Mouse (Mus musculus) neural tube, embryonic 13.5 days (tissue): ENCODE measurements around the gene Cfap221. TPM values are rescaled to one million over a fixed set of nuclear protein-coding genes. Genes with fewer than 3 reads are reported as not detected.
A peak's percentile ranks its signal among the peaks of the same experiment; 100 is the strongest.

Experiments
- ATAC-seq: fragments of 200-750 bp; cut with Nextera tagmentation; 2 replicates; pipeline ENCODE4 v1.8.0; 2017; ENCODE audit warnings: low read depth, mild to moderate bottlenecking, moderate TSS enrichment, moderate library complexity
- H3K27ac ChIP-seq: fragments of 300-500 bp; sonication (generic); replicated peaks from 2 replicates; pipeline ENCODE4 v1.5.1; 2015; ENCODE audit warnings: moderate library complexity, mild to moderate bottlenecking, inconsistent platforms
- H3K27me3 ChIP-seq: fragments of 300-500 bp; sonication (generic); 2 replicates; pipeline ENCODE4 v1.6.1; 2015; ENCODE audit warnings: mild to moderate bottlenecking, inconsistent platforms
- H3K36me3 ChIP-seq: fragments of 300-500 bp; sonication (generic); 2 replicates; pipeline ENCODE4 v1.6.1; 2015; ENCODE audit warnings: mild to moderate bottlenecking, inconsistent platforms
- H3K4me1 ChIP-seq: fragments of 300-500 bp; sonication (generic); replicated peaks from 2 replicates; pipeline ENCODE4 v1.6.1; 2015; ENCODE audit warnings: inconsistent platforms
- H3K4me2 ChIP-seq: fragments of 300-500 bp; sonication (generic); 2 replicates; pipeline ENCODE4 v1.6.1; 2015; ENCODE audit warnings: inconsistent platforms, mild to moderate bottlenecking, moderate library complexity
- H3K4me3 ChIP-seq: fragments of 300-500 bp; sonication (generic); 2 replicates; pipeline ENCODE4 v1.5.1; 2015; ENCODE audit warnings: mild to moderate bottlenecking, inconsistent platforms
- H3K9ac ChIP-seq: fragments of 300-500 bp; sonication (generic); 2 replicates; pipeline ENCODE4 v1.6.1; 2015; ENCODE audit warnings: moderate library complexity, mild to moderate bottlenecking, inconsistent platforms
- H3K9me3 ChIP-seq: fragments of 300-500 bp; sonication (generic); 2 replicates; pipeline ENCODE4 v1.6.1; 2016; ENCODE audit warnings: inconsistent platforms
- WGBS: fragments of 180-500 bp; shearing (Covaris S2); methylation state at CpG from one replicate; pipeline ENCODE4 v1.1.7; 2015; 5-methylcytosine and 5-hydroxymethylcytosine counted together
- polyA plus RNA-seq: library from polyadenylated mRNA; unstranded; fragments of >200 nt; fragmentation: Nextera tagmentation; extraction: Ambion mirVana; gene quantifications from 2 replicates; pipeline ENCODE4 v1.2.1, GENCODE M21; 2015

Gene Cfap221
- polyA plus RNA-seq, result 0.32 TPM in 1 of 2 replicates, not detected in the other

DNA sequence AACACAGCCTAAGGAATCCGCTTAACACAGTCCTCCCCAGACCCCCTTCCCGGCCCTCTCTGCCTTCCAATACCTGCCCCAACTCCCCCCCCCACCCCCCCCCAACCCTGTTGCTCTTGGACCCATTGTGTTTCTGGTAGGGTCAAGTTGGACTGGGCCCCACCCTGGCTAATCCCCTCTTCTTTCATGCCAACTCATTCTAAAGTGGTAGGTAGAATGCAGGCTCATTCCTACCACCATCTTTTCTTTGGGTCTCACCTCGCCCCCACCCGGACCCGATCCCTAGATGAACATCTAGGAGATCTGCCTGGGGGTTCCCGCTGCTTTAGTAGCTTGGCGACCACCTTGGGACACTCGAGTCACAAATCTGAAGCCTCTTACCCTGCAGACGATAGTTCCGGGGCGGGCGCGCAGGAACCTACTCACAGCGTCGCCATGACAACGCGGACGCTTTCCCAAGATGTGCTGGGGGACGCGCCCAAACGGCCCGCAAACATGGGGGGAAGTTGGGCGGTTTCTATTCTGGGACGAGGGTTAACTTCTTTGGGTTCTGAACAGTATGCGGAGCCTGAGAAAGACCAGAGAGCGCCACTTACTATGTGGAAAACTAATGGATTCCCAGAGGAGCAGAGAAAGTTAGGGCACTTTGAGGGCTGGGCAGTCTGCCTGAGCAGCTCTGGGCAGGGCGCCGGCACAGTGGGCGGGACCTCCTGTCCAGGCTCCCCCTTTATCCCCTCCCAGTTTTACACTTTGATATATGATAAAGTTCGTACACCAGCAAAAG, at the start of gene Cfap221:
Cfap221 (minus strand) TSS at position 437 of the 784 bp plus-strand sequence.
- H3K27ac ChIP-seq, result no peak within 1 kb of the TSS
- peak within 1 kb of the TSS; percentile 40 for H3K4me3 ChIP-seq
- H3K4me2 ChIP-seq, result peak within 1 kb of the TSS; percentile 60
- WGBS, result 6% methylated on average over 30 of the region's 30 CpGs
- no peaks in the 10 kb centered on the region; the same call in none of the 2 replicates for H3K27me3 ChIP-seq
- no peaks in the 10 kb centered on the region for H3K9me3 ChIP-seq
- H3K9ac ChIP-seq, result no peak within 1 kb of the TSS
- no peaks in the 10 kb centered on the region for H3K36me3 ChIP-seq
- peak; percentile 84 for ATAC-seq
- peaks cover 10% of the 10 kb centered on the region for H3K4me1 ChIP-seq

GRCm38 (mm10) chr1:120044584-120044983, 47.5 kb upstream of the Cfap221 start:
- no peaks in the 10 kb centered on the region for H3K9me3 ChIP-seq
- 90% methylated on average over 16 of the region's 16 CpGs for WGBS
- no peak for ATAC-seq

DNA sequence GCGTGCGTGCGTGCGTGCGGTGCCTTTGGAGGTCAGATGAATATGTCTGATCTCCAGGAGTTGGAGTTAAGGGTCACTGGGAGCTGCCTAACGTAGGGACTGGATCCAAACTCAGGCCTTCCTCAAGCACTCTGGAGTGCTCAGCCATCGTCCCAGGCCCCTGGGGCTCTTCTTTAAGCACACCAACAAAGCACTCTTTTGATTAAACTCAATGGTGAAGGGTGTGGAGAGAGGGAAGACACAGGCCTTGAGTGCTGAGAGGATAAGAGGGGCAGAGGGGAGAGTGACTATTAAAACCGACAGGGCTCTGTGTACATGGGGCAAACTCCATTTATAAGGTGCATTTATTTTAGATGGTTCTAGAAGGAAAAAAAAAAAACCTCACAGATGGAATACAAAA, 45.4 kb upstream of the Cfap221 start:
- Histone ChIP-seq H3K27ac (no peak overlapping the region), H3K4me2 (no peak overlapping the region), H3K9ac (no peak overlapping the region), H3K27me3 (no peaks in the 10 kb centered on the region), H3K4me3 (no peak overlapping the region), H3K4me1 (no peaks in the 10 kb centered on the region), H3K9me3 (no peaks in the 10 kb centered on the region), H3K36me3 (no peaks in the 10 kb centered on the region)
- no peak for ATAC-seq
- 65% methylated on average over 8 of the region's 8 CpGs for WGBS

More at GRCm38 (mm10) chr1:120044584-120044983, 47.5 kb upstream of the Cfap221 start:
- Histone ChIP-seq H3K27ac (no peak overlapping the region), H3K4me3 (no peak overlapping the region), H3K4me2 (no peak overlapping the region), H3K27me3 (no peaks in the 10 kb centered on the region), H3K9ac (no peak overlapping the region), H3K36me3 (no peaks in the 10 kb centered on the region), H3K4me1 (no peaks in the 10 kb centered on the region)

- Histone ChIP-seq H3K9me3 (no peaks in the 10 kb centered on the region), H3K4me2 (no peak overlapping the region), H3K27me3 (no peaks in the 10 kb centered on the region), H3K36me3 (no peaks in the 10 kb centered on the region), H3K4me3 (no peak overlapping the region), H3K27ac (no peak overlapping the region), H3K9ac (no peak overlapping the region), H3K4me1 (0 out of 2 replicates have a peak, but pooled peaks cover 4% of the 10 kb centered on the region)
- ATAC-seq, result no peak
- 84% methylated on average over 9 of the region's 9 CpGs for WGBS
Measured at GRCm38 (mm10) chr1:120038594-120038993, 41.6 kb upstream of the Cfap221 start.

GRCm38 (mm10) chr1:120037021-120037683, 40.1 kb upstream of the Cfap221 start:
- 67% methylated on average over 9 of the region's 9 CpGs for WGBS
- no peaks in the 10 kb centered on the region for H3K36me3 ChIP-seq
- no peak overlapping the region for H3K9ac ChIP-seq
- no peak overlapping the region for H3K4me3 ChIP-seq
- no peaks in the 10 kb centered on the region for H3K9me3 ChIP-seq
- no peak overlapping the region for H3K4me2 ChIP-seq
- ATAC-seq, result no peak
- no peaks in the 10 kb centered on the region for H3K27me3 ChIP-seq
- 0 out of 2 replicates have a peak, but pooled peaks cover 4% of the 10 kb centered on the region for H3K4me1 ChIP-seq
- no peak overlapping the region for H3K27ac ChIP-seq

DNA sequence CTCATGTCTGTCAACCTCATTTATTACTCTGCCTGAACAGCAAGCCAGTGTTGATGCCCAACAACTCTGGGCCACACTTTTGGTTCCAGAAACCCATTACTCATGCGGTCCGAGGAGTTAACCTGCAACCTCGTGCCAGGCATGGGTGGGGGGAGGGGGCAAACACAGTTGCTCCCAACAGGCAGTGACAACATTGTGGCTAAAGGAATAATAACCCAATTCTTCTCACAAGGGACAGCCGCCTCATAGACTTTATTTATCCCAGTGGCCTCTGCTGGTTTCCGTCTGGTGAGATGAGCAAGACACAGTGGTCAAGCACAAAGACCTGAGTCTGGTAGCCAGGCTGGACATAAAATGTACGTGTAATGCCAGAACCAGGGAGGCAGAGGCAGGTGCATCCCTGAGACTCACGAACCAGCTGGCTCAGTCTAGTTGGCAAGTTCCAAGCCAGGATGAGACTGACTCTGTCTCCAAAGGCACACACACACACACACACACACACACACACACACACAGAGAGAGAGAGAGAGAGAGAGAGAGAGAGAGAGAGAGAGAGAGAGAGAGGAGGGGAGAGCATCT, 38.5 kb upstream of the Cfap221 start:
- Histone ChIP-seq H3K4me1 (0 out of 2 replicates have a peak, but pooled peaks cover 4% of the 10 kb centered on the region), H3K9me3 (no peaks in the 10 kb centered on the region), H3K27me3 (no peaks in the 10 kb centered on the region), H3K4me3 (no peak overlapping the region), H3K9ac (no peak overlapping the region), H3K36me3 (no peaks in the 10 kb centered on the region), H3K27ac (no peak overlapping the region), H3K4me2 (no peak overlapping the region)
- 72% methylated on average over 7 of the region's 7 CpGs for WGBS
- no peak for ATAC-seq

DNA sequence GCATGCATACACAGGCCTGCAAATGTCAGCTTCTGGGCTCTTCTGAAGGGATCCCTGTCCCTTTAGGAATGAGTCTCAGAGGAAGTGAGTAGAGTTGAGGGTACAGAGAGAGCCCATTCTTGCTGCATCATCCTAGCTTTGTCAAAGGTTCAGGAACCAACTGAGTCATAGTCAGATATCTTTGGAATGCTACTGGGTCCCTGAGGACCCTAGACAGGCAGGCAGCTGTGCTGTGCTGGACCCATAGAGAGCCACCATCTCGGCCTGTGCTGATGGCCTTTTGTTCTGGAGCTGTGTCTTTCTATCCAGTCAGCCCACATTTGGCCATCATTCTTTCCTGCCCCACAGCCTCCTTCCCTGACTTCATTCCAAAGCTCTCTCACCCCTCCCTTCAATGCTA, 37.8 kb upstream of the Cfap221 start:
- no peak overlapping the region for H3K4me3 ChIP-seq
- no peak overlapping the region for H3K4me2 ChIP-seq
- no peak overlapping the region for H3K9ac ChIP-seq
- H3K36me3 ChIP-seq, result no peaks in the 10 kb centered on the region
- ATAC-seq, result no peak
- 0 out of 2 replicates have a peak, but pooled peaks cover 4% of the 10 kb centered on the region for H3K4me1 ChIP-seq
- H3K9me3 ChIP-seq, result no peaks in the 10 kb centered on the region
- H3K27ac ChIP-seq, result no peak overlapping the region
- WGBS, result 70% methylated on average over 1 of the region's 1 CpGs
- H3K27me3 ChIP-seq, result no peaks in the 10 kb centered on the region

DNA sequence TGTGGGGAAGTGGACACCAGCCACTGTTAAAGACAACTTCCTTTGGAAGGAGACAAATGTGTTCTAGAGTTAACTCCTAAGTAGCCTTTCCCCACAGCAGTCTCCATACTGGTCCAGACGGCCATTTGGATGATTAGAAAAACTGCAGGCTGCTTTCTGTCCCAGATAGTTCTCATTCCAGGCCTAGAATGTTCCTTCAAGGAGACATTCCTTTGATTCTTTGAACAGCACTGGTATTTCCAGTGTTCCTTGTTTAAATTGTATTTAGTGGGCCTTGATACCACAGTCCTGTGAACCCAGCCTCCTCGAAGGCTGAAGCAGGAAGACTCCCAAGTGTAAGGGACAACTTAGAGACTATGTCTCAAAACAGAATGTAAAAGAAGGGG, 36.4 kb upstream of the Cfap221 start:
- 0 out of 2 replicates have a peak, but pooled peaks cover 4% of the 10 kb centered on the region for H3K4me1 ChIP-seq
- no peaks in the 10 kb centered on the region for H3K36me3 ChIP-seq
- H3K9ac ChIP-seq, result no peak overlapping the region
- H3K4me3 ChIP-seq, result no peak overlapping the region
- no peak for ATAC-seq
- H3K27ac ChIP-seq, result no peak overlapping the region
- H3K4me2 ChIP-seq, result no peak overlapping the region
- no peaks in the 10 kb centered on the region for H3K27me3 ChIP-seq
- no peaks in the 10 kb centered on the region for H3K9me3 ChIP-seq
- 87% methylated on average over 2 of the region's 2 CpGs for WGBS

DNA sequence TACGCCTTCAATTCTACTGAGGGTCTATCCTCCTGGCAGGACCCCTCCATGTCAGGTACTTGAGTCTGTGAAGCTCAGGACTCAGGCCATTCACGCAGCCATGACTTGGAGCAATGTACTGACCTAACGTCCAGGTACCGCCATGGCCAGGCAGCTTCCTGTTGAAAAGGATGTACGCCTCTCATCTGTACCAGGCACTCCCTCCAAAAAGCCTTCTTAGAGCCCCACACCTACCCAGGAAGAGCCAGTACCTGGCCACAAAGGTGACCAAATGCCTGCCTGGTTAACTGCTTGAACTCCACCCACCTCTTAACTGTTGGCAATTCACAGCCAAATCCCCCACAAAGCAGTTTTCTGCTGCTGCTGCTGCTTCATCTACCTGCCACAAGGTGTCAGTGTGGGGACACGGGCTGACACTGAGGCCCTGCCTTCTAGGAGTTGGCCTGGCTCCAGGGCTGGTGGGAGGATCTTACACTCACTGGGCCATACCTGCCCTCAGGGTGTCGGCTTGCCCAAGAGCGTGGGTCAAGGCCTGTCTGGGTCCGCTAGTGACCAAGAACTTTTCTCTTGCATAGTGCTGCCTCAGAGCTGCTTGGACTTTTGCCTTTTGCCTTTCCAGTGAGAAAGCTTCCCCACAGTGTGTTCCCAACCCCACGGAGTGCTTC, 35.9 kb upstream of the Cfap221 start:
- WGBS, result 47% methylated on average over 10 of the region's 10 CpGs
- Histone ChIP-seq H3K4me1 (0 out of 2 replicates have a peak, but pooled peaks cover 4% of the 10 kb centered on the region), H3K4me2 (no peak overlapping the region), H3K4me3 (no peak overlapping the region), H3K27me3 (no peaks in the 10 kb centered on the region), H3K27ac (no peak overlapping the region), H3K36me3 (no peaks in the 10 kb centered on the region), H3K9me3 (no peaks in the 10 kb centered on the region), H3K9ac (no peak overlapping the region)
- ATAC-seq, result peak; percentile 71; the same call in 1 of the 2 replicates

DNA sequence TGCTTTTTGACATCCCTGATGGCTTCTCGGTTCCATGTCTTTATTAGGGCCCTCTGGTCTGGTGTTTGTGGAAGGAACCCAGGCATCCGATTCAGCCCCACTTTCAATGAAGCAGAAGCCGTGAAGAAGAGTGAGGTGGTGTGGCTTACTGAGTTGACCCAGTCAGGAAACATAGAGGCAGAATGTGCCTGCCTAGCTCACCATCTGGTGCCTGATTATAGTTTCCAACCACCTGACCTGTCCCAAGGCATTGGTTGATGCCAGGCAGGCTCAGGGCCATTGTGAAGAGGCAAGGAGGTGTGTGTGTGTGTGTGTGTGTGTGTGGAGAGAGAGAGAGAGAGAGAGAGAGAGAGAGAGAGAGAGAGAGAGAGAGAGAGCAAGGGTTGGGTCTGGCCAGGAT, 33.4 kb upstream of the Cfap221 start:
- no peak for ATAC-seq
- Histone ChIP-seq H3K27me3 (no peaks in the 10 kb centered on the region), H3K4me2 (no peak overlapping the region), H3K36me3 (no peaks in the 10 kb centered on the region), H3K4me1 (no peaks in the 10 kb centered on the region; the same call in 1 of the 2 replicates), H3K9ac (no peak overlapping the region), H3K27ac (no peak overlapping the region), H3K9me3 (no peaks in the 10 kb centered on the region), H3K4me3 (no peak overlapping the region)
- WGBS, result 85% methylated on average over 3 of the region's 3 CpGs

DNA sequence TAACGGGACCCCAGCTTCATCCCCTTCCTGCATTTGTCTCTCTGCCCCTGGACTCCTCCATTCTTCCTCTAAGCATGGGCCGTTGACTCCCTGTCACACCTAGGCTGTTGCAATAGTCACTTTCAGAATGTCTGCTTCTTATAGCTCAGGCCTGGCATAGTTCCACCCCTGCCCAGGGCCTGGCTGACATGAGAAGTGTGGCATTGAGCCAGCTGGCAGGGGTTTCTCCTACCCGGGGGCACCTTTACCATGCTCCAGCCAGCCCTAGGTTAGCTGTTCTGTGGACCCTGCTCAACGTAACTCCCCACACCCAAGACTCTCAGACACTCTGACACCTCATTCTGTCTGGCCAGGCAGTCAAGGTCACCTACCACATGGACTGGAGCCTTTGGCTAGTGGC, 30.7 kb upstream of the Cfap221 start:
- H3K27me3 ChIP-seq, result no peaks in the 10 kb centered on the region
- no peak overlapping the region for H3K4me2 ChIP-seq
- no peak overlapping the region for H3K27ac ChIP-seq
- H3K9ac ChIP-seq, result no peak overlapping the region
- no peak for ATAC-seq
- no peak overlapping the region for H3K4me3 ChIP-seq
- no peaks in the 10 kb centered on the region for H3K36me3 ChIP-seq
- WGBS, result 74% methylated on average over 4 of the region's 4 CpGs
- no peaks in the 10 kb centered on the region; the same call in 1 of the 2 replicates for H3K4me1 ChIP-seq
- no peaks in the 10 kb centered on the region for H3K9me3 ChIP-seq

GRCm38 (mm10) chr1:120025050-120025439, 28.0 kb upstream of the Cfap221 start:
- H3K9me3 ChIP-seq, result no peaks in the 10 kb centered on the region
- H3K27me3 ChIP-seq, result no peaks in the 10 kb centered on the region
- ATAC-seq, result no peak
- 38% methylated on average over 2 of the region's 2 CpGs for WGBS
- no peak overlapping the region for H3K27ac ChIP-seq
- H3K36me3 ChIP-seq, result no peaks in the 10 kb centered on the region
- H3K4me1 ChIP-seq, result no peaks in the 10 kb centered on the region; the same call in 1 of the 2 replicates
- H3K4me3 ChIP-seq, result no peak overlapping the region
- H3K9ac ChIP-seq, result no peak overlapping the region
- no peak overlapping the region for H3K4me2 ChIP-seq
